Mouse (Mus musculus) hindbrain, postnatal 0 days (tissue): Measurements from ENCODE around the gene Map2k7. TPM values are rescaled to one million over a fixed set of nuclear protein-coding genes. Genes with fewer than 3 reads are reported as not detected.

Source experiments
- ATAC-seq: fragments of 200-750 bp; cut with Nextera tagmentation; 2 replicates; pipeline ENCODE4 v1.8.0; 2017; ENCODE audit warnings: mild to moderate bottlenecking, moderate TSS enrichment, moderate library complexity
- DNase-seq: peaks from one replicate; pipeline ENCODE4 v3.0.0-alpha.2; 2015; ENCODE audit warnings: low spot score
- H3K27ac ChIP-seq: fragments of 300-500 bp; sonication (generic); 2 replicates; pipeline ENCODE4 v1.5.1; 2014; ENCODE audit warnings: mild to moderate bottlenecking
- H3K27me3 ChIP-seq: fragments of 300-500 bp; sonication (generic); 2 replicates; pipeline ENCODE4 v1.6.1; 2014; ENCODE audit warnings: low read length, mixed read lengths; ENCODE audit not compliant: insufficient read depth
- H3K36me3 ChIP-seq: fragments of 300-500 bp; sonication (generic); 2 replicates; pipeline ENCODE4 v1.6.1; 2014; ENCODE audit warnings: low read length, mixed read lengths; ENCODE audit not compliant: insufficient read depth
- H3K4me1 ChIP-seq: fragments of 300-500 bp; sonication (generic); 2 replicates; pipeline ENCODE4 v1.6.1; 2014; ENCODE audit warnings: antibody characterized with exemption, low read length, mixed read lengths; ENCODE audit not compliant: insufficient read depth
- H3K4me2 ChIP-seq: fragments of 300-500 bp; sonication (generic); 2 replicates; pipeline ENCODE4 v1.6.1; 2014; ENCODE audit warnings: low read depth, mild to moderate bottlenecking, low read length, moderate library complexity, mixed read lengths
- H3K4me3 ChIP-seq: fragments of 300-500 bp; sonication (generic); 2 replicates; pipeline ENCODE4 v1.5.1; 2014; ENCODE audit warnings: low read length
- H3K9ac ChIP-seq: fragments of 300-500 bp; sonication (generic); replicated peaks from 2 replicates; pipeline ENCODE4 v1.6.1; 2014; ENCODE audit warnings: mild to moderate bottlenecking, low read length, moderate library complexity, mixed read lengths
- H3K9me3 ChIP-seq: fragments of 300-500 bp; sonication (generic); 2 replicates; pipeline ENCODE4 v1.6.1; 2016; ENCODE audit warnings: low read length, mixed read lengths
- CTCF ChIP-seq: IDR thresholded peaks from 2 replicates; pipeline ENCODE4 v1.5.1; 2016; ENCODE audit warnings: antibody characterized with exemption, control low read depth, low read depth
- WGBS: fragments of 180-500 bp; shearing (Covaris S2); extraction: QIAGEN DNeasy Blood & Tissue Kit; methylation state at CpG from one replicate; pipeline ENCODE4 v1.1.7; 2014; 5-methylcytosine and 5-hydroxymethylcytosine counted together
- polyA plus RNA-seq: library from polyadenylated mRNA; unstranded; fragments of >200 nt; fragmentation: Nextera tagmentation; extraction: Ambion mirVana; gene quantifications from 2 replicates; pipeline ENCODE4 v1.2.1, GENCODE M21; 2015
- total RNA-seq: library from RNA; depleted of rRNA; stranded (reverse); fragments of >200 nt; gene quantifications from 2 replicates; pipeline ENCODE4 v1.2.3, GENCODE M21; 2014

The Map2k7 gene
- total and polyA plus RNA-seq, 2 experiments from 2014 or later, result 24.7 to 30.8 TPM

DNA sequence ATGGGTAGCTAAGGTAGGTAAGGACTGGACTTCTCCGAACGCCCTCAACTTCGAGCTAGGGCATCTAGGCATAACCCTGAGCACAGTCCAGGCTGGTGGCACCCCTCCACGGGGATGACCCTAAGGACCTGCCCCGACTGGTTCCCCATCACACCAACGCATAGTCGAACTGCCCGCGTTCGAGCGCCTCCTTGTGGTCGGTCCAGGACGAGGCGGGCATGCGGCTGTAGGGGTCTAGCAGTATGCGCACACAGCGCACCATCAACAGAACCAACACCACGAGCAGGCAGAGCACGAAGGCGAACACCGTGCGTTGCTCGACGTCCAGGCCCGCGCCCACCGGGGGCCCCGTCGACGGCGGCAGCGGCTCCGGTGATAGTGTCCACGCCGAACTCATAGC lies 19.7 kb downstream of the Map2k7 start:
- Histone ChIP-seq H3K9me3 (no peaks in the 10 kb centered on the region), H3K4me3 (peak overlapping the region; percentile 76), H3K27ac (peak overlapping the region; percentile 94), H3K27me3 (no peaks in the 10 kb centered on the region), H3K4me2 (peak overlapping the region; percentile 74), H3K9ac (peak overlapping the region; percentile 90), H3K36me3 (peaks cover 45% of the 10 kb centered on the region; the same call in 1 of the 2 replicates), H3K4me1 (peaks cover 18% of the 10 kb centered on the region)
- peak; percentile 85 for DNase-seq
- 2% methylated on average over 35 of the region's 35 CpGs for whole genome bisulfite sequencing
- ATAC-seq, result peak; percentile 71
- TF ChIP-seq CTCF, result peak; percentile 97

DNA sequence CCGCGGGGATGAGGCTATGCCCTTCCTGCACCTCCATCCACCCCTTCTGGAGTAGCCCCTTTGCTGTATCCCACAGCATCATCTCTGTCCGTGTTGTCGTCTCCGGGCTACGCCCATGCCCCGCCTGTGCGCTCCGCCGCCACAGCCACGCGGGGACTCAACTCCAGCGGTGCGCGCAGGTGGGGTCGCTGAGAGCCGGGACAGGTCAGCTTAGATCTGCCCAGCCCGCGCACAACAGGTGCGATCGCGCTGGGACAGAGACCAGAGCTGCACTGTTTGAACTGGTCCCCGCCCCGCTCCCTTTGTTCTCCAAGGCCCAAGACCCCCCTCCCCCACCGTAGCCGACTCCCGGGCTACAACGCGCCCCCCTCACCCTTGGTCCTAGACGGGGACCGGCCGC lies 20.1 kb downstream of the Map2k7 start:
- under 1% methylated on average over 32 of the region's 32 CpGs for WGBS
- Histone ChIP-seq H3K9me3 (no peaks in the 10 kb centered on the region), H3K4me2 (peak overlapping the region; percentile 74), H3K4me3 (peak overlapping the region; percentile 76), H3K9ac (peak overlapping the region; percentile 90), H3K27me3 (no peaks in the 10 kb centered on the region), H3K4me1 (peaks cover 18% of the 10 kb centered on the region), H3K27ac (peak overlapping the region; percentile 94), H3K36me3 (peaks cover 46% of the 10 kb centered on the region; the same call in 1 of the 2 replicates)
- TF ChIP-seq CTCF, result no peak
- DNase-seq (peak; percentile 71), ATAC-seq (peak; percentile 74)

GRCm38 (mm10) chr8:4259125-4259804 lies 20.7 kb downstream of the Map2k7 start, which contains the start of gene Ctxn1:
Gene Ctxn1 (minus strand): TSS chr8:4259274.
- peak within 1 kb of the TSS; percentile 74 for H3K4me2 ChIP-seq
- WGBS, result 5% methylated on average over 30 of the region's 33 CpGs

DNA sequence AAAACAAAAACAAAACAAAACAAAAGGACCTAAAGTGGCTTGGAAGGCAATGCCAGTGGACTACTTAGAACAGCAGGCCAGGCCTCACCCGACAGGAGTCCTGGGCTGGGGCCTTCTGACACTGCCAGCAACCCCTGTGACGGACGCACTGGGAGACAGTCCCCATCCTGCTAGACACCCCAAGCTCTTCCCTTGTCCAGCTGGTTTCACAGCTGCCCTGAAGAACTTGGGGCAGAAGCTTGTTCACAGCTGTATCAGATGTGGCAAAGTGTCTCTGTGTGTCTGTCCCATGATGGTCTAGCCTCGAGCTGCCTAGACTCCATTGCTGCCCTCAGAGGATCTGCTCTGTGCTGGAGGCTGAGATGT lies 21.2 kb downstream of the Map2k7 start:
- Histone ChIP-seq H3K4me2 (peak overlapping the region; percentile 74), H3K27me3 (no peaks in the 10 kb centered on the region), H3K27ac (peak overlapping the region; percentile 94), H3K9ac (peak overlapping the region; percentile 90; the same call in 1 of the 2 replicates), H3K36me3 (peaks cover 50% of the 10 kb centered on the region; the same call in 1 of the 2 replicates), H3K9me3 (no peaks in the 10 kb centered on the region), H3K4me3 (no peak overlapping the region; the same call in 1 of the 2 replicates), H3K4me1 (peaks cover 18% of the 10 kb centered on the region)
- no peak for TF ChIP-seq CTCF
- DNase-seq (no peak), ATAC-seq (no peak)
- 79% methylated on average over 4 of the region's 4 CpGs for whole genome bisulfite sequencing

More at GRCm38 (mm10) chr8:4259125-4259804, 20.7 kb downstream of the Map2k7 start, which contains the start of gene Ctxn1:
- ATAC-seq (peak; percentile 89), DNase-seq (peak; percentile 94)
- Histone ChIP-seq H3K4me1 (peaks cover 18% of the 10 kb centered on the region), H3K27me3 (no peaks in the 10 kb centered on the region), H3K4me3 (peak within 1 kb of the TSS; percentile 76), H3K27ac (peak within 1 kb of the TSS; percentile 94), H3K9ac (peak within 1 kb of the TSS; percentile 90), H3K36me3 (peaks cover 52% of the 10 kb centered on the region; the same call in 1 of the 2 replicates), H3K9me3 (no peaks in the 10 kb centered on the region)
- TF ChIP-seq CTCF, result no peak

GRCm38 (mm10) chr8:4263105-4263791 lies 24.7 kb downstream of the Map2k7 start:
- no peak overlapping the region for H3K9ac ChIP-seq
- no peaks in the 10 kb centered on the region for H3K4me1 ChIP-seq
- H3K9me3 ChIP-seq, result no peaks in the 10 kb centered on the region
- DNase-seq (no peak), ATAC-seq (no peak)
- no peak overlapping the region for H3K4me2 ChIP-seq
- no peak for TF ChIP-seq CTCF
- 84% methylated on average over 8 of the region's 8 CpGs for WGBS
- H3K27me3 ChIP-seq, result no peaks in the 10 kb centered on the region
- H3K36me3 ChIP-seq, result peaks cover 60% of the 10 kb centered on the region
- H3K27ac ChIP-seq, result no peak overlapping the region
- H3K4me3 ChIP-seq, result no peak overlapping the region

GRCm38 (mm10) chr8:4265160-4265914 lies 26.8 kb downstream of the Map2k7 start:
- Histone ChIP-seq H3K36me3 (peaks cover 77% of the 10 kb centered on the region), H3K4me2 (no peak overlapping the region), H3K4me3 (no peak overlapping the region), H3K9ac (no peak overlapping the region), H3K27ac (no peak overlapping the region), H3K27me3 (no peaks in the 10 kb centered on the region), H3K4me1 (no peaks in the 10 kb centered on the region), H3K9me3 (no peaks in the 10 kb centered on the region)
- ATAC-seq (no peak), DNase-seq (no peak)
- WGBS, result 91% methylated on average over 15 of the region's 15 CpGs
- no peak for TF ChIP-seq CTCF
